Mouse (Mus musculus): Measurements from ENCODE around the gene Hmgb4. TPM values are rescaled to one million over a fixed set of nuclear protein-coding genes. Genes with fewer than 3 reads are reported as not detected.

The Hmgb4 gene
- polyA plus RNA-seq, 1 experiment from 2014 or later, result not detected

DNA sequence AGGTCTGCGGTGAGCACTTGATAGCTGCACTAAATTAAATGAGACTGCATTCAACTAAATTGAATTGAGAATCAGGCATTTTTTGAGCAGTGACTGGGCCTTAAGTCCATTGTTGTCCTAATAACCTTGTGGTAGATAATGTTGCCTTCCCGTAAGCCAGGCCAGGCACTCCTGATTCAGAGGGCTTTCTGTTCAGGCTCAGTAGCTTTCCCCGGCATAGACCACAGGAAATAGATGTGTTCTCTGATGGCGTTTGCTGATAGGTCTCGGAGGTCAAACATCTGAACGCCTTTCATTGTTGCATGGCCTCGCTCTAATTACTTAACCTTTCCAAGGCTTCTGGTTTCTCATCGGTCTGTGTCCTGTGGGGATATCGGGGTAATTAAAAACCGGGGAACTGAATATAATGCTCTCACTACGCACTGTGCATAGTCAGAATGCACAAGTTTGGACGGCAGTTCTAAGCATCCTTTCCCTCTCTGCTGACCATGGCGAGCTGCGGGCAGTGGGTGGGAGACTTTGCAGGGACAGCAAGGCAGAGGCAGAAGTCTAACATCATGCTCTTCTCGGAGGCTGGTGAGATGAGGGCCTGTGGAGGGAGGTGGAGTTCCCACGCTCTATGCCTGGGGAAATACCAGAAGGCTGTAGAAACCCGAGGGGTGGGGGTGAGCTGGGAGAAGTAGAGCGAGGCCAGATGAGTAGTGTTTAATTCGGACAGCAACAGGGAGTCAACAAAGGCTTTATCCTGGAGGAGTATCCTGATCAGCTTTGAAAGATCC, 19.5 kb downstream of the Hmgb4 start:
- 18% methylated on average over 19 of the region's 19 CpGs for WGBS
- Histone ChIP-seq H3K4me3 (ENCODE audit: low read length) (no peak overlapping the region), H3K36me3 (ENCODE audit: control insufficient read depth, insufficient read depth, low read length) (no peaks in the 10 kb centered on the region), H3K4me1 (ENCODE audit: control insufficient read depth, insufficient read depth, low read depth, low read length) (peaks cover 14% of the 10 kb centered on the region), H3K27ac (ENCODE audit: low read depth, low read length) (peak overlapping the region; percentile 36; the same call in 1 of the 2 replicates), H3K4me2 (ENCODE audit: low read length) (no peak overlapping the region), H3K9me3 (ENCODE audit: control insufficient read depth, low read length) (no peaks in the 10 kb centered on the region), H3K27me3 (replicated peaks; ENCODE audit: control insufficient read depth, insufficient read depth, low read length) (no peaks in the 10 kb centered on the region), H3K9ac (ENCODE audit: low read depth, low read length) (no peak overlapping the region)
- ATAC-seq, result peak; percentile 59

DNA sequence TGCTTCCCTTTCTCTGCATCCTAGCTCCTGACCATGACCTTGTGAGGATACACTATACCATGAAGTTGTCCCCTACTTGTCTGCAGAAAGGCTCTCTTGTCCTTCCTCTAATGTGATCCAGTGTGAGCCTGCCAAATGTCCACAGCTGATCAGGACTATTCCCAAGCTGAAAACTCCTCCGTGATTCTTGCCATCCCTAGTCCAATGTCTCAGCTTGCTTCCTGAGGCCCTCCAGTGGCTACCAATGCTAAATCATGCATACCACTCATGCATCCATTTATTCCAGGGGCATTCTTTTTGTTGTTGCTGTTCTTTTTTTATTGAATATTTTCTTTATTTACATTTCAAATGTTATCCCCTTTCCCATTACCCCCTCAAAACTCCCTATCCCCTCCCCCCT, 21.6 kb downstream of the Hmgb4 start:
- H3K36me3 ChIP-seq (ENCODE audit: control insufficient read depth, insufficient read depth, low read length), result no peaks in the 10 kb centered on the region
- 29% methylated on average over 1 of the region's 1 CpGs for WGBS
- no peak for ATAC-seq

DNA sequence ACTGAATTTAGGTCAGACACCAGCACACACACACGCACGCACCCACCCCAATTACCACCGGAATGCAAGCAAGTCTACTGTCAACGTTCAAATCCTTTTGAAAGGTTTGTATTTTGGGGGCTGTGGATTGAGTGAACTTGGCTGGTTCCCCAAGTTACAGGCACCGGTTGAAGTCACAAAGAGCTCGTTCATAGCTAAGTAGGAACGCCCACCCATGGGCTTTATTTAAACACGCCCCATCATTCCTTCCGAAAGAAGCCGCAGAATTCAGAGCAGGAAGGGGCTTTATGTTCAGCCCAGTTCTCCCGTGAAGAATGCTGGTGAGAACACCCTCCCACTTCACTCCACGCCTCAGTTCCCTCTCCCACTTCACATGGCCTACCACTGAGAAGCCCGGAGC, 27.3 kb downstream of the Hmgb4 start:
- peak; percentile 30; the same call in 1 of the 2 replicates for ATAC-seq
- Histone ChIP-seq H3K27ac (ENCODE audit: low read depth, low read length) (no peak overlapping the region), H3K27me3 (replicated peaks; ENCODE audit: control insufficient read depth, insufficient read depth, low read length) (no peaks in the 10 kb centered on the region), H3K9me3 (ENCODE audit: control insufficient read depth, low read length) (no peaks in the 10 kb centered on the region), H3K4me1 (ENCODE audit: control insufficient read depth, insufficient read depth, low read depth, low read length) (peaks cover 3% of the 10 kb centered on the region), H3K4me3 (ENCODE audit: low read length) (no peak overlapping the region), H3K4me2 (ENCODE audit: low read length) (no peak overlapping the region), H3K9ac (ENCODE audit: low read depth, low read length) (no peak overlapping the region), H3K36me3 (ENCODE audit: control insufficient read depth, insufficient read depth, low read length) (no peaks in the 10 kb centered on the region)
- WGBS, result 76% methylated on average over 13 of the region's 13 CpGs

More for the DNA sequence above, 21.6 kb downstream of the Hmgb4 start:
- no peak overlapping the region for H3K4me3 ChIP-seq (ENCODE audit: low read length)
- H3K4me1 ChIP-seq (ENCODE audit: control insufficient read depth, insufficient read depth, low read depth, low read length), result peaks cover 14% of the 10 kb centered on the region
- no peaks in the 10 kb centered on the region for H3K9me3 ChIP-seq (ENCODE audit: control insufficient read depth, low read length)
- H3K27ac ChIP-seq (ENCODE audit: low read depth, low read length), result no peak overlapping the region
- no peak overlapping the region for H3K4me2 ChIP-seq (ENCODE audit: low read length)
- H3K27me3 ChIP-seq (replicated peaks; ENCODE audit: control insufficient read depth, insufficient read depth, low read length), result no peaks in the 10 kb centered on the region
- H3K9ac ChIP-seq (ENCODE audit: low read depth, low read length), result no peak overlapping the region

DNA sequence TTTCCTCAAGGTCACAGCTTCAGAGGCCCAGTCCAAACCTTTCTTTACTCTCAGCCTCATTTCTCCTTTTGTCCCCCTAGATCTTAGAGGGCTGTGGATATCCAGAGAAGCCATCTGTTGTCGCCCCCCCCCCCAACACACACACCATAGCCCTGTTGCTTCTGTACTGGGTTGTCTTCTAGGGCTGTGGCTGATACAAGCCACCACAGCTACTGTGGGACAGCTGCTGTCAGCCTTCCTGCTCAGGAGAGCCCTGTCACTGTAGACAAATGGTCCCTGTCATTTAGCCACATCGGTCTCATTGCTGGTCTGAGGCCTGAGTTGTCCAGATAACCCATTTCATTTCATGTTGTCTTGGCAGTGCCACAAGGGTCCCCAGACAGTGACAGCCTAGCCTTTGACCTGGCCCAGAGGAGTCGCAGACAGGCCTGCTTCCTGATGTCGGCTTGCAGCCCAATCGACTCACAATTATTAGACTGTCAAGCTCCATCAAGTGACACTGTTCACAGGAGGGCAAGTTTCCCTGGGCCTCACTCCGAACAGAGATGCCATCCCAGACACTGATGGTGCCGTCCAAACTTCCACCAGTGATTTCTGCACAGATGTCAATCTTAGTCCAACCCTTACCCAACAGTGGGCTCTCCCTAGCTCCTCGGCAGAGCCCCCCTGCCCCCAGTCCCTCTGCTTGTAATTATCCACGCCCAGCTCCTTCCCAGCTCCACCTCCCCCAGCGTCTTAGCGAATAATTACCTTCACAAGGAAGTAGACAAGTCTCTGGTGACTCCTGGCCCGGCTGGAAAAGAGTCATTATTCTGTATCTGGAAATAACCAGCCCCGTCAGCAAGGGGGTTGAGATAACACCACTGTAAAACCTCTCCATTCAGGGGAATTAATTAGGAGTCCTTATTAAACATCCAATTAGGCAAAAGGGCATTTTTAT, 33.1 kb downstream of the Hmgb4 start:
- ATAC-seq, result no peak
- Histone ChIP-seq H3K4me2 (ENCODE audit: low read length) (no peak overlapping the region), H3K4me3 (ENCODE audit: low read length) (no peak overlapping the region), H3K4me1 (ENCODE audit: control insufficient read depth, insufficient read depth, low read depth, low read length) (peaks cover 14% of the 10 kb centered on the region), H3K27me3 (replicated peaks; ENCODE audit: control insufficient read depth, insufficient read depth, low read length) (no peaks in the 10 kb centered on the region), H3K36me3 (ENCODE audit: control insufficient read depth, insufficient read depth, low read length) (no peaks in the 10 kb centered on the region), H3K9ac (ENCODE audit: low read depth, low read length) (no peak overlapping the region), H3K9me3 (ENCODE audit: control insufficient read depth, low read length) (no peaks in the 10 kb centered on the region), H3K27ac (ENCODE audit: low read depth, low read length) (no peak overlapping the region)
- 28% methylated on average over 13 of the region's 13 CpGs for WGBS

DNA sequence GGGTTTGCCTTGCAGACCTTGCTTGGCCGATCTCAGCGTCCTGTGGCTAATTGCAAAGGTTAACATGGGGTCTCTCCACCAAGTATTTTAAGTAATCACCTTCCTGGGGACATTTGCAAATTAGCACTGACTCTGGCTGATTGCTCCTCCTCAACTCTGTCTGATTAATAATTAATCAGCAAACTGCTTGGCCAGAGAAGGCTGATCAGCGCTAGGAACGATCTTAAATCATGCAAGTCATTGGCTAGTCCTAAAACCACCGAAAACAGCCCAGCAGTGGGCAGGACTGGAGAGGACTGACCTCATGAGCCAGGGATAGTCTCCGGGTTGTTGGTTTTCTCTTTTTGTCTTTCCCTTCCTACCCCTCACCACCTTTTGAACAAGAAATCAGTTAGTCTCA, 36.3 kb downstream of the Hmgb4 start:
- Histone ChIP-seq H3K9me3 (ENCODE audit: control insufficient read depth, low read length) (no peaks in the 10 kb centered on the region), H3K4me1 (ENCODE audit: control insufficient read depth, insufficient read depth, low read depth, low read length) (peaks cover 14% of the 10 kb centered on the region), H3K27ac (ENCODE audit: low read depth, low read length) (no peak overlapping the region), H3K36me3 (ENCODE audit: control insufficient read depth, insufficient read depth, low read length) (no peaks in the 10 kb centered on the region), H3K27me3 (replicated peaks; ENCODE audit: control insufficient read depth, insufficient read depth, low read length) (no peaks in the 10 kb centered on the region), H3K4me2 (ENCODE audit: low read length) (no peak overlapping the region), H3K9ac (ENCODE audit: low read depth, low read length) (no peak overlapping the region), H3K4me3 (ENCODE audit: low read length) (no peak overlapping the region)
- WGBS, result 49% methylated on average over 6 of the region's 6 CpGs
- ATAC-seq, result no peak

DNA sequence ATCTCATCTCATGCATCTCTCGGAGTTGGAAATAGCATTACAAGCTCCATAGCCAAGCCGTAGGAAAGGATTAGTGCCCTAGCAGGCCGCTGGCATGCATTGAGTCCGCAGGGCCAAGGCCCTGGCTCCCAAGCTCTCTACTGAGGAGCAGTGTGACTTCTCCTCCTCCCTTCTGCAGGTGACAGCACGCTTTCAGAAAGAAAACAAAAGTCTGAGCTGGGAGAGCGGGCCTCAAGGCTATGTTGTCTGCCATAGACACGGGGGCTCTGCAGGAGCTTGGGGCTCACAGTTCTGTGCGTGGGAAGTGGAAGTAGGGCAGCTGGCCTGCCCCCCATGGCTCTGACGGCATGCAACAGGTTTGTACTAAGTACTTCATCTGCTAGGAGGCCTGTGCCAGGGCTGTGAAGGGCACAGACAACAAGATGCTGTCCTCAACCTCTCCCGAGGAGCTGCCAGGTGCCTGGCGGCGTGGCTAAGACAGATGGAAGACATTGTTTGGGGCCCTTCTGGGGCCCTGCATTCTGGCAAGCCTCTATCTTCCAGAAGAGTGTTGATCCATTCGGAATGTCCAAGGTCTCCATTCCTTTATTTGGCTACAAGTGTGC, 42.7 kb downstream of the Hmgb4 start:
- no peaks in the 10 kb centered on the region for H3K27me3 ChIP-seq (replicated peaks; ENCODE audit: control insufficient read depth, insufficient read depth, low read length)
- 65% methylated on average over 13 of the region's 13 CpGs for WGBS
- no peak overlapping the region for H3K9ac ChIP-seq (ENCODE audit: low read depth, low read length)
- H3K4me1 ChIP-seq (ENCODE audit: control insufficient read depth, insufficient read depth, low read depth, low read length), result no peaks in the 10 kb centered on the region
- no peaks in the 10 kb centered on the region for H3K9me3 ChIP-seq (ENCODE audit: control insufficient read depth, low read length)
- no peak overlapping the region for H3K4me3 ChIP-seq (ENCODE audit: low read length)
- H3K36me3 ChIP-seq (ENCODE audit: control insufficient read depth, insufficient read depth, low read length), result no peaks in the 10 kb centered on the region
- H3K27ac ChIP-seq (ENCODE audit: low read depth, low read length), result no peak overlapping the region
- no peak overlapping the region for H3K4me2 ChIP-seq (ENCODE audit: low read length)
- ATAC-seq, result peak; percentile 54; the same call in 1 of the 2 replicates

Measured in hindbrain, embryonic 16.5 days (tissue).